Mouse (Mus musculus) left cerebral cortex, adult 9 months (tissue): ENCODE measurements around the gene Auts2.

ENCODE experiments used
- DNase-seq, 2 experiments: peaks; one replicate each; pipeline ENCODE4 v3.0.0; 2022; ENCODE audit warnings: low spot score in 2 of 2

Gene Auts2

DNA sequence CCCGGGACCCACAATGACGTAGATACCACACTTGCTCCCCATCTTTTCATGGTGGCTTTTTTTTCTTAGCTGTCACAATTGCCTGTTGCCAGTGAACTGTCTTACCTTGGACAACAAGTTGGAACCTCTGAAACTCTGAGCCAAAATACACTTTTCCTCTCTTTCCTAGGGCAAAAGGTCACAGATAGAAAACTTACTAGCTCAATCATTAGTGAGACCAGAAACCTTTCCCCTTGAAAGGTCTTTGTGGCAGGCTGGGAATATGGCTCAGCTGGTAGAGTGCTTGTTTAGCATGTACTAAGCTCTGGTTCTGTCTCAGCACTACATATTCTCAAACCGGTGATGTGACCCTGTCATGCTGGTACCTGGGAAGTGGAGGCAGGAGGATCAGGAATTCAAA is 93.1 kb downstream of the Auts2 start:
- DNase-seq: no peak

DNA sequence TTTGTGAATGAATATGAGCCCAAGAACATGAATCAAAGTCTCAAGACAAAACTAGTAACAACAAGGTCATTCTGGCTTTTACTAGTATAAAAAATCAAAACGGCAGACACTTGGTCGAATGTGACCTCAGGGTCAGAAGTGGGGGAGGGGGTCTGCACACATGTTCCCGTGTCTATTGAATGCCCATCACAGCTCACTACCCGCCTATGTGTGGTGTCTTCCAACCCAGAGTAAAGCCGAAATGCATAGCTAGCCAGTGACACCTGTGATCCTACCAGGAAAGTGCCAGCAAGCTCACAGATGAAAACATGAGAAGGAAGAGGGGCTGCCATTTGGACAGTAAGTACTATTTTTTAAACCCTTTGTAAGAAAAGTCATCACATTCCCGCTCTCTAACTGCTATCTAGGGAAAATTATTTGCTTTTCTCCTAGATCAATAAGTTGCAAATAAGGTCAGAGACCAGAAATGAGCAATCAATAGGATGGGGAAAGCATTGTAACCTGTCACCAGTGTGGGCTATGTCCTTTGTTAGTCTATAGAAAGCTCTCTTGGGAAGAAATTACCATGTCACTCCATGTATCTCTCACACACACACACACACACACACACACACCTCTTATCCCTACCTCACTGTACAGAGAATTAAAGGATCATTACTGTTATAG is 94.6 kb downstream of the Auts2 start:
- DNase-seq: no peak

DNA sequence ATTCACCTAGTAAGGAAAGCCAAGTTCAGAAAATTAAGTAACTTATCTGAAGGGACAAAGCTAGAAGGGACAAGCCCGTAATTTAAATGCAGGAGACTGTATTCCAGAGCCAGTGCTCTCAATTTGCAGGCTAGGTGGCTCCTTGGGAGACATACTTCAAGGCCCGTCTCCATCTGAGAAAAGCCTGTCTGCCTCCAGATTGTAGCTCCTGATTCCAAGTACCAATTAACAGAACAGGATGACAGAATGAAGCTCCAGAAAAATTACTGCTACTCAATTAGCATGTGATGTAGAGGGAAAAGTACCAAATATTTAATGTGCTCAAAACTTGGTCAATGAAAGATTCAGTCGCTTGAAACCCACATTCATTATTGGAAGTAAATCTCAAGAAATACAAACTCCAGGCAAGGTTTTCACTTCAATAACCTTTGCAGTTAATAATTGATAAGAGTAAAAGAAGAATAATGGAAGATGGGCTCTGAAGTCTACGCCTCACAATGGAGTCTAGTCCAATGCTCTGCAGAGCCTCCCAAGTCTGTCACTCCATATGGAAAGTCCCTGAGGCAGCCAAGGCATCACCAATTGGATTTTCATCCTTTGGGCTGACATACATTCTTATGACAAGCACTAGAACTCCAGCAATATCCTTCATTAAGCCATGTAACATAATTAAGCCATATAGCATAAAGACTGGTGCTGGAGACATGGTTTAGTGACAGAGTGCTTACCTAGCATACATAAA is 97.8 kb downstream of the Auts2 start:
- DNase-seq: no peak

DNA sequence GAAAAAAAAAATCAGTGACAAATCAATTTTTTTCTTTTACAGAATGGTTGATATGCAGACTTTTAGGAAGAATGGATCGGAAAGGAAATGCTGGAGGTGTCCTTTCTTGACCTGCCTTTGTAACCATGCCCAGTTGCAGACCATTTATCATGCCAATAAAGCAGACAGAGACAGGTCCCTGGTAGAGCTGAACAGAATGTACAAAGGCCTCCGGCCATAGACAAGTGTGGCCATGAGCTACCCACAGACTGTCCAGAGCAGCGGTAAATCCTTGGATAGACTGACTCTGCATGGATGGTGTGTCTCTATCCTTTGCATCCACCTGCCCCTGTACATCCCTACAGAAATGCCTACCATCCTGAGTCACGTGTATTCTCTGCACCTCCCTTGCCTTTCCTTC is 100.2 kb downstream of the Auts2 start:
- no peak for DNase-seq

DNA sequence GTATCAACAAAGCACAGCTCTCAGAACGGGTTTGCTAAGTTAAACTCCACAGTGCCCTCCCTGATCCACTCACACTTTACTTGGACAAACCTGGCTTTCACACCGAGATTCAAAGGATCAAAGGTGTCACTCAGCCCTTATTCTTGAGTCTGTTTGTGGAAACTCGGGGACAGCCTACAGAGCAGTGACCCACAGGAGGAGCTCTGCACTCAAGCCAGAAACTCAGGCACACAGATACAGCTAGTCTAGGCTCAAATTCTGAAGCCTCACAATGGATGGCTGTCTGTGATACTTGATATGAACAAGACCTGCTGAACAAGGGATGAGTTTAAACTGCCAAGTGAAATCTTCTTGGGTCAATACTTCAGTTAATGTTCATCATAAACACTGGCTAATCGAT is 104.7 kb downstream of the Auts2 start:
- DNase-seq: no peak

DNA sequence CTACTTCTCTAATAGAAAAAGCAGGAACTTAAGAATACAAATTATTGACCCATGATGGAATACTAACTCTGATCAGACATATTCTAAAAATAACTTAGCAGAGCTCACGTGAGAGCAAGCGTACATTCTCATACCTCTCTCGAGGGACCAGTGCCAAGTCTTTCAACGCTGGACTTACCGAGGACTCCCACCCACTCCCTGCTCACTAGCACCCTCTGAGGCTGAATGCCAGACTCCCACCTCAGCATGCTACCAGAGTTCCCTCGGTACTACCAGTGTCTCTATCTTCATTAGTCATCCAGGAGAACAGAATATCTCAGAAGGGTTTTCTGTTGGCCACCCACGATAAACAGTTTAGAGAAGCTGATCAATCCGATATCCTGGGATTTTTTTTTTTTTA is 105.2 kb downstream of the Auts2 start:
- DNase-seq: peak in 1 of 2 experiments; percentile 31

DNA sequence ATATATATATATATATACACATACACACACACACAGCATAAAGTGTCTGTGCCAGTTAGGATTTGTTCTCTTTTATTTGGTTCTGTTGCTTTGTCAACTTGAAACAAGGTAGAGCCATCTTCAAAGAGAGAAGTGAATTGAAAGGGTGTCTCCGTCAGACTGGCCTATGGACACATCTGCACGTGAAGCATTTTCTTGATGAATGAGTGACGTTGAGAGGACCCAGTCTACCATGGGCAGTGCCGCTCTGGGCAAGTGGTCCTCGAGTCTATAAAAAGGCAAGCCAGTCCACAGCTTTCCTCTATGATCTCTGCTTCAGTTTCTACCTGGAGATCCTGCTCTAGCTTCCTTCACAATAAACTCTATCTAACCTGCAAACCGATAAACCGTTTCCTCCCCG is 105.7 kb downstream of the Auts2 start:
- no peak for DNase-seq

DNA sequence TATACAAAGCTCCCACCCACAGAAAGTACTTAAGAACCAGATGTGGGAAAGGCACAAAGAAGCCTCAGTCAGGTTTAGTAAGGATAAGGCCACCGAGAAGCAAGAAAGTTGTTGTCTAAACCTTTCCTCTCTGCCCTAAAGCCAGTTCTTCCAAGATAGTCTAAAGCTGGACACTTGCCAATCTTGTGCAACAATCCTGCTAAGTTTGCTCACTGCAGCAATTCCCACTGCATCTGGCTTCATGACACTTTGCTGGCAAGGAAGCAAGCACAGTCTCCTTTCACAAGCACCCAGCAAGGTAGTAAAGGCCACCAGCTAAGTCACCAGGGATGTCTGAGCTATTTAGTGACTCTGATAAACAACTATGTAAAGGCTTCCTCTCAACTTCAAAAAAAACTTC is 106.2 kb downstream of the Auts2 start:
- DNase-seq: no peak

DNA sequence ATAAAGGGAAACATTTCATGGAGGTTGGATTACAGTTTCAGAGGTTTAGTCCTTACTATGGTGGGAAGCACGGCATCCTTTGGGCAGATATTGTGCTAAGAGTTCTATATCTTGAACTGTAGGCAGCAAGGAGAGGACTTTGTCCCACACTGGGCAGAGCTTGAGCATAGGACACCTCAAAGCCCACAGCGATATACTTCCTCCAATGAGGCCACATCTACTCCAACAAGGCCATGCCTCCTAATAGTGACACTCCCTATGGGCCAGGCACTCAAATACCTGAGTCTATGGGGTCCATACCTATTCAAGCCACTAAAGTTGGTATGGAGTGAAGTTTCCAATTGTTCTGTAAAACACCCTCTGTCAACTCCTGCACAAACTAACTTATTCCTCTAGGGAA is 106.7 kb downstream of the Auts2 start:
- DNase-seq: no peak

DNA sequence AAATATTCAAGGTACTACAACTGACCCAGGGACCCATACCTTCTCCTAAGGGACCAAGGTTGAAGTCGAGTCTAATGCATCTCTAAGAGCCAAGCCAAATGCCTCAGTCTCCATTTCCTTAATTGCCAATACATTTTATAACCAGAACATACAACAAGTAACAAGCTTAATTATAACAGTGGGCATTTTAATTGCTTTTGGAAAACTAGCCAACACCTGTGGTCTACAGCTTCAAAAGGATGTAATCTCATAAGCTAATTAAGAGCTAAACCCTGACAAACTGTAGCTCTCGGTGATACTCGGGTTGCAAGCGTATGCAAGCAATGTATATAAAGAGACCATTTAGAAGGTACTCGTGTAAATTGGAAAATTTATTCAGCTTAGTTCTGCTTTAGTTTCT is 107.7 kb downstream of the Auts2 start:
- DNase-seq: no peak

DNA sequence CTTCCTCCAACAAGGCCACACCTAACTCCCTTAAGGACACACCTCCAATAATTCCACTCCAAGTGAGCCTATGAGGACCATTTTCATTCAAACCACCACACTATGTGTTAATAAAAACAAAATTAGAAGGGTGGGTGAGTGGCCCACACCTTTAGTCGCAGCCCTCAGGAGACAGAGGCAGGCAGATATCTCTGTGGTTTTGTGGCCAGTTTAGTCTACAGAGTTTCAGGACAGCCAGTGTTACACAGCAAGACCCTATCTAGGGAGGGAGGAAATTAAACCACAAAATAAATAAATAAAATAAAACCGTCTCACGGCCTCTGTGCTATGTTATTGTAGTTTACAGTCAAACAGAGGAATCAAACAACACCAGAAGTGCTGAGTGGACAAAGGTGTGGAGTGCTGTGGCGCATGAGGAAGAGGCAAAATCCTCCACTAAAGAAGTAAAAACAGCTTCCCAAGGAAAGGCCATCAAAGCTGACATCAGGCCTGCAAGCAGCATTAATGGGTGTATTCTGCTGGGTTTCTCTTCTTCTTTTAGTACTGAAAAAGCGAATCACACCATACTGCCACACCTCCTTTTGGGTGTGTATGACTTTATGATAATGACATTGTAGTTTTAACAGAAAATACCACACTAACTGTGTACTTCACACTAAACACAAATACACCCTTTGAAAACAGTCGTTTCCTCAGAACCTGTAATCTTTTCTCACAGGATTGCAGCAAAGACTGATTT is 109.6 kb downstream of the Auts2 start:
- DNase-seq: no peak

DNA sequence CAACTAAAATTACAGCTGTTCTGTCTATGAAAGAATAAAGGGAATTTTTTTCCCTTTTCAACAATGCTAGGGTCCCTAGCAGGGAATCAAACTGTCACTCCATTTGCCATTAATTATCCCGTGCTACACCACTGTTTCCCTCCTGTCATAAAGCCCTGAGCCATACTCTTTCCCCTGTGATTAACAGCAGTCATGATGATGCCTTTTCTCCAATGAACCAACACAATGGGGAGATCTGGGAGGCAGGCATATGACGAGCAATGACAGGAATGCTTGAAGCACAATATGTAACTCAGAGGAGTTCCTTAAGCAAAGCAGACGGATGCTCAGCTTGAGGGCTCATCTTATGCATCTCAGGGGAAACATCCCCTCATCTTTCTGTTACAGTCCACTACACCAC is 113.8 kb downstream of the Auts2 start:
- DNase-seq: no peak

DNA sequence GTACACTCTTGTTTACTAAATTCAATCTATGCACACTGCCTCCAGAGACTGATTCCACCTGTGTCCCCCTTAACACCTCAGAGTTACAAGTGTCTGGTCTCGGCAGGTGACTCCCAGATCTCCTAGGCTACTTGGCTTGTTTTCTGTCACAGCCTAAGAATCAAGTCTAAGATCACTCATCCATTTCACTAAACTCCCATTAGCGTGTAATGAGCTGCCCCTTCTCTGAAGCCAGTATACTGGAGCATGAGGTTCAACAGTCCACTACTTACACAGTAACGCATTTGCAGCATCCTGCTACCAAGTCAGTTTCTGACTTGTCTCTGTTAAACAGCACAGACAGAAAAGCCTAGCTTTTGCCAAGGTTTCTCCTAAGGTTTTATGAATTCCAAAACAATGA is 116.8 kb downstream of the Auts2 start:
- no peak for DNase-seq

DNA sequence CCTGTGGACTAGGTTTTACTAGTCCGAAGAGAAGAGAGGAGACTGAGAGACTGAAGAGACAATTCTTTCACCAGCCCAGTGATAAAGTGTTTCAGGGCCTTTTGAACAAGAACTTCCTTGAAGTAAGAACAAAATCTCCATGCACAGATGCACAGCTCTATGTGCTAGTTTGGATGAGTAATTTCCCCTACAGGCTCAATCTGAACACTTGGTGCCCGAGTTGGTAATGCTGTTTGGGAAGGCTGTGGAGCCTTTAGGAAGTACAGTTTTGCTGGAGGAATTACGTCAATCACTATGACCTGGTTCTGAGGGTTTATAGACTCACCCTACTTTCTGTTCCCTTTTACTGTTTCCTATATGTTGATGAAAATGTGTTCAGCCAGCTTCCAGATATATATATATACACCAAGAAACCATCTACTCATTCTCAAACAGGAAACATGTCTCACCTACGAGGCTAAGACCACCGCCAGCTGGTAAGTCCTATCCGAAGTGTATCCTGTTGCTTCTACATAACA is 117.3 kb downstream of the Auts2 start:
- no peak for DNase-seq

DNA sequence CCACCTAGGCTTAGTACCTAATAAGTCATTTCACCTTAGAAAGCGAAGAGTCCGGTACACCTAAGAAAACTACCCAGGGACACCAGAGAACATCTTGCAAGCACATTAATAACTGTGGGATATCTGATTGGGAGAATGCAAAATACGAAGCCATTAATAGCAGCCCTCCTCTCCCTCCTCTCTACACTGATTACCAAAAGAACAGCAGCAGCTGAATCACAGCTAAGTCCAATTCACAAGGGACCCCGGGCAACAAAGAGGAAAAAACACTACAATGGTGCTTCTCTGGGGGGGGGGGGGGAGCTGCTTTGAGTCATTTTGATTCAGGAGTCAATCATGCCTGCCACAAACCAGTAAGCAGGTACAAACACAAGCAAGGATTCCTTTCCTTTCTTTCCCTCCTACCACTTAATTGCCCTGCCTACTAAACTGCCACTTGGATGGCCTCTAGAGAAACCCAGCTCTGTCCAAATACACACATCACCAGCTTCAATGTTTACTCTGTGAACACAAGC is 132.7 kb downstream of the Auts2 start:
- no peak for DNase-seq

DNA sequence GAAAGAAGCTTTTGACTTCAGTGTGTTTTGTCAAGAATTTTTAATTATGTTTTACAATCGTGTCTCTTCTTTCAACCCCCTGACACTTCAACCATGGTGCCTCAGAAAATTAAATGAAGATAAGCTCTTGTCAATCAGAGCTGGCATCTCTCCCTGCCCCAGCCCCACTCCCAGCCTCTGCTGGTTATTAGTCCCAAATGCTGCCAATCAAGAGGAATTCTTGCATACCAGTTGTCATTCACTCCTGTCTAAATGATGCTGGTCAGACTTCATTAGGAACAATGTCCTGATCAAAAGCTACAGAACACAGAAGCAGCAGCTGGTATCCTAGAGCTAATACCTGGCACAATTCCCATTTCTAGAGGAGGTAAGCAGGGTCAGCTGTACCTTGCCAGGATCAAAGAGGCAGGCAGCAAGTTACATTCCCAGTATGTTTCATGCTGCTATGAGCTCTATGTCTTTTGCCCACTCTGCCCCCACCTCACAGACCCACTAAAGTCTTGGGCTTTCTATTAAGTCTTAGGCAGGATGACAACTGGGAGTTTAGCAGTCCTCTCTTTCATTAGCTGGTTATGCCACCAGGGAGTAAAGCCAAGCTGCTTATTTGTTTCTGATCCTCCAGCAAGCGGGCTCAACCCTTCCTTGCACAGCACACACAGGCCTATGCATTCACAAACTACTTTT is 134.1 kb downstream of the Auts2 start:
- DNase-seq: no peak

DNA sequence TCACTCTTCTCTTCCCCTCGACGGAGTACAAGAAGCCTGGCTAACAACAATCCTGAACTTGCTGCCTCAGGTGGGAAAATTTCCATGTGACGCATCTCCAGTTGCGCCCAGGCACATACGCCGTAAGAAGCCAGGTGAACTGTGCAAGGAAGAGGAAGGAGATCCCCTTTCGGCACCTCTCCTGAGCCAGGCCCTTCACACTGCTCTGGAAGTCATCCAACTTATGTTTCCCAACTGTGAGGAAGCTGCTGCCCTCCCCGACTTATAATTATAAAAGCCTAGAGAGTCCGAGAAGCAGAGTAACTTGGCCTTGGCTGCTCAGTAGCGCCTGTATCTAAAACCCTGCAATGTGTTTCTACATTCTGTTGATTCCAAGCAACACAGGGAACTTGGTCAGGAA is 142.6 kb downstream of the Auts2 start:
- DNase-seq: no peak

DNA sequence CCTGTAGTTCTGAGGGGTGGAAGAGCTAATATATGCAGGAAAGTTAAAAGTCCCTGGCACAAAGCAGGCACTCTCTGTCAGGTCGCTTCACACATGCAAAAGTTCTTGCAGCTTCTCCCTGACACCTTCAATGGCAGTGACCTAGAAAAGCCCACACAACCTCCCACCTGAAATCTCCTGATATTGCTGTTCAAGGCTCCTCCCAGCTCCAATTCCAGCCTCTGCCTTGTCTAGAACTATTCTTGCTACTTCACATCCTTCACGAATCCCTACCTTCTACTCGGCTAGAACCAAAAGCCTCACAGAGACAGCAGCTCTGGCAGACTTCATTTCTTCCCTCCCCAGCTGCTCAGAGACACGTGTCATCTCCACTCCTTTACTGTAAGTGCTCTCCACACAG is 143.7 kb downstream of the Auts2 start:
- peak; percentile 32 to 74 for DNase-seq

DNA sequence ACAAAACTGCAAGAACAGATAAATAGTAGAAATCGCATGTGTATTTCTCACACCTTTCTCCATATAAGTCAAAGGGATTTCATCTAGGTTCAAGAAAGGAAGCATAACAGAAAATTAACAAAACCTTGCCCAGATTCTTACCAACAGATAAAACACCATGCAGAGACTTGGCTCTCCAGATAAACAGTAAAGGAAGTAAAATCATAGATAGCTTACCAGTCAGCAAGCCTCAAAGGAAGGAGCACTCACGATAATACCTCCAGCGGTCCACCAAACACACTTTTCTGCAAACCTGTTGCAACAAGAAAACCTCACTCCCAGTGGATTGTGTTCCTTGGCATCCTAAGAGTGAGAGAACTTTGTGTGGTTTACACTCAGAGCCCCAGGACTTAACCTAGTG is 147.2 kb downstream of the Auts2 start:
- no peak for DNase-seq

DNA sequence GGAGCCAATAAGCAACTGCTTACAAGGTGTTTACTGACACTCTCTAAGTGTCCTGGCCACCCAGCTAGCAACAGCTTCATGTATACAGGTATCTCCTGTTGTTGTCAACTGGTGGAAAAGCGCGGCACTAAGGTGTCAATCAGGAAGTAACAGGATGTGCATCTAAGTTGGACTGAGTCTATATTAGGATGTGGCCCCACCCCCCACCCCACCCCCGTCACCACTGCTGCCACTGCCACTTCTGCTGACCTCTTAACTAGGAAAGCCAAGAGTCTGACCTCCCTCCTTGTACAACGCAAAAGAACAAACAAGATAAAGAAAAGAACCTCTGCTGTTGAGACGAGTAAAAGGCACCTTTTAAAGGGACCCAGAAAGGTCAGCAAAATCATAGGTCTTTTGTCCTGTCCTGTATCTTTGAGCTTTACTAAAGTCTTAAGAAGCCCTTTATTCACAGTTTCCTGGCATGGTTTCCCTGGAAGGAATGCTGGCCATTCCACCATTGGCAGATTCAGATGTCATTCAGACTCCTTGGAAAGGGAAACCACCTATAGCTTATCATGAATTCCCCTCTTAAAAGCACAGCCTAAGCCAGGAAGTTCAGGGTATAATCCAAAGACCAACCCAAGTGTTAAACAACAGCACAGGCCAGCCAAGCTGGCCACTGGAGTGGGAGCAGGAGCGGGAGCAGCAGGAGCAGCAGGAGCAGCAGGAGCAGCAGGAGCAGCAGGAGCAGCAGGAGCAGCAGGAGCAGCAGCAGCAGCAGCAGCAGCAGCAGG is 148.2 kb downstream of the Auts2 start:
- DNase-seq: no peak
